Mouse (Mus musculus) neural tube, embryonic 14.5 days (tissue): Measurements from ENCODE around the gene Pias1. TPM values are rescaled to one million over a fixed set of nuclear protein-coding genes. Genes with fewer than 3 reads are reported as not detected.

Source experiments
- ATAC-seq: fragments of 200-750 bp; cut with Nextera tagmentation; 2 replicates; pipeline ENCODE4 v1.8.0; 2017; ENCODE audit warnings: low read depth, mild to moderate bottlenecking, moderate TSS enrichment, moderate library complexity
- H3K27ac ChIP-seq: fragments of 300-500 bp; sonication (generic); 2 replicates; pipeline ENCODE4 v1.5.1; 2014; ENCODE audit warnings: low read depth, mild to moderate bottlenecking, control low read depth, low read length, moderate library complexity, mixed read lengths
- H3K27me3 ChIP-seq: fragments of 300-500 bp; sonication (generic); 2 replicates; pipeline ENCODE4 v1.6.1; 2014; ENCODE audit warnings: low read length; ENCODE audit not compliant: control insufficient read depth, insufficient read depth
- H3K36me3 ChIP-seq: fragments of 300-500 bp; sonication (generic); 2 replicates; pipeline ENCODE4 v1.6.1; 2014; ENCODE audit warnings: low read length, mixed read lengths; ENCODE audit not compliant: control insufficient read depth, insufficient read depth
- H3K4me1 ChIP-seq: fragments of 300-500 bp; sonication (generic); 2 replicates; pipeline ENCODE4 v1.6.1; 2014; ENCODE audit warnings: low read length; ENCODE audit not compliant: control insufficient read depth, insufficient read depth
- H3K4me2 ChIP-seq: fragments of 300-500 bp; sonication (generic); 2 replicates; pipeline ENCODE4 v1.6.1; 2014; ENCODE audit warnings: mild to moderate bottlenecking, low read depth, low read length, control low read depth
- H3K4me3 ChIP-seq: fragments of 300-500 bp; sonication (generic); 2 replicates; pipeline ENCODE4 v1.5.1; 2014; ENCODE audit warnings: low read depth, low read length, control low read depth, mixed read lengths
- H3K9ac ChIP-seq: fragments of 300-500 bp; sonication (generic); replicated peaks from 2 replicates; pipeline ENCODE4 v1.6.1; 2014; ENCODE audit warnings: low read depth, mild to moderate bottlenecking, control low read depth, low read length, mixed read lengths
- H3K9me3 ChIP-seq: fragments of 300-500 bp; sonication (generic); 2 replicates; pipeline ENCODE4 v1.6.1; 2016; ENCODE audit warnings: low read length; ENCODE audit not compliant: control insufficient read depth
- WGBS: fragments of 180-500 bp; shearing (Covaris S2); extraction: QIAGEN DNeasy Blood & Tissue Kit; methylation state at CpG from one replicate; pipeline ENCODE4 v1.1.7; 2014; 5-methylcytosine and 5-hydroxymethylcytosine counted together
- polyA plus RNA-seq: library from polyadenylated mRNA; unstranded; fragments of >200 nt; fragmentation: Nextera tagmentation; extraction: Ambion mirVana; gene quantifications from 2 replicates; pipeline ENCODE4 v1.2.1, GENCODE M21; 2014

The Pias1 gene
- polyA plus RNA-seq, 1 experiment from 2014 or later = 62.6 TPM

- H3K4me1 ChIP-seq = no peaks in the 10 kb centered on the region
- H3K27ac ChIP-seq = no peak overlapping the region
- H3K4me2 ChIP-seq = no peak overlapping the region
- no peaks in the 10 kb centered on the region for H3K27me3 ChIP-seq
- H3K4me3 ChIP-seq = no peak overlapping the region
- H3K36me3 ChIP-seq = no peaks in the 10 kb centered on the region
- ATAC-seq = no peak
- 94% methylated on average over 3 of the region's 3 CpGs for WGBS
- no peak overlapping the region for H3K9ac ChIP-seq
- no peaks in the 10 kb centered on the region for H3K9me3 ChIP-seq
These were observed 21.7 kb downstream of the Pias1 start for GRCm38 (mm10) chr9:62966018-62966417.

GRCm38 (mm10) chr9:62952713-62953112, 35.0 kb downstream of the Pias1 start:
- H3K27ac ChIP-seq = no peak overlapping the region
- no peaks in the 10 kb centered on the region for H3K36me3 ChIP-seq
- H3K9me3 ChIP-seq = no peaks in the 10 kb centered on the region
- H3K4me3 ChIP-seq = no peak overlapping the region
- no peaks in the 10 kb centered on the region for H3K27me3 ChIP-seq
- no peak overlapping the region for H3K9ac ChIP-seq
- no peaks in the 10 kb centered on the region for H3K4me1 ChIP-seq
- ATAC-seq = no peak
- H3K4me2 ChIP-seq = no peak overlapping the region

DNA sequence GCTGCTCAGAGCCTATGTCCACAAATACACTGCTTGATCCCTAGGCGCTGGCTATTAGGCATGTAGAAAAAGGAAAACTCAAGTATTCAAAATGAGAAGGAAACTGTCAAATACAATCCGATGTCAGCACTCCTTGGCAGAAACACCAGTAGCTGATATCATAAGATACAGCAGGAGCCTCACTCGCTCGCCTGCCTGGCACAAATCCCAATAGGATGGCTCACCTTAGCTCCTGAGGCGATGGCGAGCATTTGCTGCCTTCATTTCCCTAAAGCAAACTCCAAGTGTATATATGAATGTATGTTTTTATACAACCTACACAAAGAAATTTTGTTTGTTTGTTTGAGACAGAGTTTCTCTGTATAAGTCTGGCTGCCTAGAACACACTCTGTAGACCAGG, 42.4 kb downstream of the Pias1 start:
- WGBS = 97% methylated on average over 6 of the region's 6 CpGs
- no peak overlapping the region for H3K9ac ChIP-seq
- no peak overlapping the region for H3K4me3 ChIP-seq
- no peaks in the 10 kb centered on the region for H3K27me3 ChIP-seq
- H3K9me3 ChIP-seq = no peaks in the 10 kb centered on the region
- no peaks in the 10 kb centered on the region for H3K36me3 ChIP-seq
- no peak for ATAC-seq
- H3K4me2 ChIP-seq = no peak overlapping the region
- no peaks in the 10 kb centered on the region for H3K4me1 ChIP-seq
- H3K27ac ChIP-seq = no peak overlapping the region

DNA sequence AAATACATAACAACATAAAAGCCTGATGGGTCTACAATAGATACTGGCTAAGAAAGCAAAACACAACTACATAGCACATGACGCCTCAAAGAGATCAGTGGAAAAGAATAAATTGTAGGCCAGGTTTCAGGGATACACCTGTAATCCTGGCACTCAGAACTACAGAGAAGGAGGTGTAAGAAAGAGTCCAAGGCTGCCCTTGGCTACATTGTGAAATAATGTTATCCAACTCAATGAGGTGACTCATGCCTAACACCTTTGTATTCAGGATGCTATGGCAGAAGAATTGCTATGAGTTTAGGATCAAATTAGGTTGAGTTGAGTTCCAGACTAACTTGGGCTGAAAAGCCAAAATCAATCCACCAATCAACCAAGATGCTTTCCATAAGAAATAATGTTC, 43.7 kb downstream of the Pias1 start:
- no peaks in the 10 kb centered on the region for H3K36me3 ChIP-seq
- no peaks in the 10 kb centered on the region for H3K27me3 ChIP-seq
- 88% methylated on average over 1 of the region's 1 CpGs for WGBS
- no peaks in the 10 kb centered on the region for H3K4me1 ChIP-seq
- H3K9me3 ChIP-seq = no peaks in the 10 kb centered on the region
- H3K4me2 ChIP-seq = no peak overlapping the region
- no peak overlapping the region for H3K9ac ChIP-seq
- no peak overlapping the region for H3K4me3 ChIP-seq
- no peak overlapping the region for H3K27ac ChIP-seq
- no peak for ATAC-seq

DNA sequence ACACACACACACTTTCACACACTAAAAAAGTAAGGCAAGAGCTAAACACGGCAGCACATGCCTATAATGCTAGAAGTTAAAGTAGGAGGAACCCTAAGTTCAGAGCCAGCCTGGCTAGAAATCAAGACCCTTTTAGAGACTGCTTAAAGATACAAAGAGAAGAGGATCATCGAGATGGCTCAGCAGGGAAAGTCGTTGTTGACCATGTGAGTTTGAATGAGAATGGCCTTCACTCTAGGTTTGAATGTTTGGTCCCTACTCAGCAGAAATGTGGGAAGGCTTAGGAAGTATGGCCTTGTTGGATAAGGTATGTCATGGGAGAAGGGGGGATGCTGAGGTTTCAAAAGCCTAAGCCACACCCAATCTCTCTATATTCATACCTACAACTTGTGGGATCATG, 46.8 kb downstream of the Pias1 start:
- WGBS = 81% methylated on average over 3 of the region's 3 CpGs
- no peaks in the 10 kb centered on the region for H3K4me1 ChIP-seq

GRCm38 (mm10) chr9:62935854-62936253, 51.9 kb downstream of the Pias1 start:
- 75% methylated on average over 5 of the region's 5 CpGs for WGBS
- H3K36me3 ChIP-seq = no peaks in the 10 kb centered on the region
- no peak overlapping the region for H3K9ac ChIP-seq
- no peaks in the 10 kb centered on the region for H3K27me3 ChIP-seq
- no peak overlapping the region for H3K4me3 ChIP-seq
- no peak overlapping the region for H3K27ac ChIP-seq
- no peak for ATAC-seq
- no peaks in the 10 kb centered on the region for H3K4me1 ChIP-seq
- no peak overlapping the region for H3K4me2 ChIP-seq
- no peaks in the 10 kb centered on the region for H3K9me3 ChIP-seq

More for the DNA sequence above, 46.8 kb downstream of the Pias1 start:
- Histone ChIP-seq H3K27me3 (no peaks in the 10 kb centered on the region), H3K36me3 (no peaks in the 10 kb centered on the region), H3K4me3 (no peak overlapping the region), H3K4me2 (no peak overlapping the region), H3K27ac (no peak overlapping the region), H3K9ac (no peak overlapping the region), H3K9me3 (no peaks in the 10 kb centered on the region)
- ATAC-seq = no peak

GRCm38 (mm10) chr9:62934700-62935400, 52.9 kb downstream of the Pias1 start:
- Histone ChIP-seq H3K9me3 (no peaks in the 10 kb centered on the region), H3K4me3 (no peak overlapping the region), H3K27ac (no peak overlapping the region), H3K4me1 (no peaks in the 10 kb centered on the region), H3K27me3 (no peaks in the 10 kb centered on the region), H3K36me3 (no peaks in the 10 kb centered on the region), H3K4me2 (no peak overlapping the region), H3K9ac (no peak overlapping the region)
- 70% methylated on average over 2 of the region's 2 CpGs for WGBS
- no peak for ATAC-seq

DNA sequence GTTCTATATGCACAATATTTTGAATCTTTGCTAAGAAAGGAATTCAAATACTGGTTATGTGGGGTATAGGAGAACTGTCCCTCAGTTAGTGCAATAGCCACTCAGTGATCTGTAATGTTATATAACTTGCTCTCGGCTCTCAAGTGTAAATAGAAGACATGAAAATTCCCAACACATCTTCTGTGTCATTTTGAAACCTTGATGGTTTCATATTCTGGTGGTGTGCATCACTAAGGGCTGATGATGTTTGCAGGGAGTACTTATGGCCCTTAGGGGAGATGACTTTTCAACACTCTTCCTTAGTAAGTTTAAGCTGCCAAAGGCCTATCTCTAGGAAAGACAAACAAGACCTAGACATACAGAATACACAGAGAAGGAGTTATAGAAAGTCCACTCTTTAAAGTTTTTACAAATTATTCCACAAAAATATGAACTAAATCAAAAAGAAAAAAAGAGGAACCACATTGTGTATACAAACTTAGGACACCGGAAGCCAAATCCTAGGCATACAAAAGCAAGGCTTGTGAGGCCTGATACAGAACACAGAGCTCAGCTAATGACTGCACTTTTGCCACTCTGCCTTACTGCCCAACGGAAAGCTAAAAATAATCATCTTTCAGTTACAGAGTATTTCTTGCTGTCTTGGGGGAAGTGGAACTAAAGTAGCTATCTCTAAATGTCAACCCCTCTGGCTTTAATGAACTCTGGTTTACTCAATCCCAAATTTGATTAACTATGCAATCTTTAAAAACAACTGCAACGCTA, 55.0 kb downstream of the Pias1 start:
- Histone ChIP-seq H3K4me1 (no peaks in the 10 kb centered on the region), H3K36me3 (no peaks in the 10 kb centered on the region), H3K4me2 (no peak overlapping the region), H3K4me3 (no peak overlapping the region), H3K27me3 (no peaks in the 10 kb centered on the region), H3K9ac (no peak overlapping the region), H3K9me3 (no peaks in the 10 kb centered on the region), H3K27ac (no peak overlapping the region)
- no peak for ATAC-seq
- WGBS = 85% methylated on average over 4 of the region's 4 CpGs

DNA sequence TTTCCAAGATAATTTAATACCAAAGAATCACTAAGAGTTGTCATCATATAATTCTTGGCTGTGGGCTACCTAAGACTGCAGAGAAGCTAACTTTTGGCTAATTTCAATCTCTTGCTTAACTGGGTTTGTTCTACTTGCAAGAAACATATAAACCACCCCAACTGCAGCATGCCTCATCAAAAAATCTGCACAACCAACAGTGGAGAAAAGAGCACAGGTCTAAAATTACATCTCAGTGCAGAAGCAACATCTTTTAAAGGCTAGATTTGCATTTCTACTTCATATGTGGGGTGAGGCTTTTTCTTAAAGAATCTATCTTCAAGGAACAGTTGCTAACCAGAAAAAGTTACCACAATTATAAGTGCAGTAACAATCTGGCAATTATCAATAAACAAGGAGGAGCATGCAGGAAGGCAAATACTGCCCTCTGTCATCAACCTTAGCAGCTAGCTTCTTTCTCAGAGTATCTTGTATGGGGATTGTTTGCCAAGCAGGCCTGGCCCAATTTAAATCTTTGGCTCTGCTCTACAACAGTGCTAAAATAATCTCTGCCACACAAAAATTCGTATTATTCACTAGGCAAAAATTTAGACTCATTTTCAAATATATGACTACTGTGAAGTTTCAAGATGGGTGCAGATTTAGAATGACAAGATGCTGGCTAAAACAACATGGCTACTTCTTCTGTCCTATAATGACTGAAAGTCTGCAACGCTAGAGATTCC, 62.7 kb downstream of the Pias1 start:
- H3K4me1 ChIP-seq = no peaks in the 10 kb centered on the region
- H3K4me3 ChIP-seq = no peak overlapping the region
- H3K9me3 ChIP-seq = no peaks in the 10 kb centered on the region
- no peak overlapping the region for H3K4me2 ChIP-seq
- no peak for ATAC-seq
- no peak overlapping the region for H3K9ac ChIP-seq
- no peaks in the 10 kb centered on the region for H3K36me3 ChIP-seq
- 78% methylated on average over 2 of the region's 2 CpGs for WGBS
- H3K27ac ChIP-seq = no peak overlapping the region
- H3K27me3 ChIP-seq = no peaks in the 10 kb centered on the region
